Mouse (Mus musculus) heart, embryonic 12.5 days (tissue): ENCODE measurements at regions not wholly inside any gene's neighbourhood (a gene's known extent, or its start where the extent isn't known, plus 50 kb on each side); places are given as distances from the start of the nearest gene placed in this dataset.

Experiments
- ATAC-seq: fragments of 200-750 bp; cut with Nextera tagmentation; 2 replicates; pipeline ENCODE4 v1.8.0; 2017; ENCODE audit warnings: moderate TSS enrichment, moderate library complexity; ENCODE audit not compliant: insufficient number of reproducible peaks, low FRiP score
- H3K27ac ChIP-seq: fragments of 300-500 bp; sonication (generic); 2 replicates; pipeline ENCODE4 v1.5.1; 2016; ENCODE audit warnings: mild to moderate bottlenecking, moderate library complexity; ENCODE audit not compliant: poor library complexity, severe bottlenecking
- H3K27me3 ChIP-seq: fragments of 300-500 bp; sonication (generic); replicated peaks from 2 replicates; pipeline ENCODE4 v1.6.1; 2016; ENCODE audit warnings: mild to moderate bottlenecking, moderate library complexity
- H3K36me3 ChIP-seq: fragments of 300-500 bp; sonication (generic); 2 replicates; pipeline ENCODE4 v1.6.1; 2016; ENCODE audit warnings: mild to moderate bottlenecking, moderate library complexity
- H3K4me1 ChIP-seq: fragments of 300-500 bp; sonication (generic); replicated peaks from 2 replicates; pipeline ENCODE4 v1.6.1; 2016; ENCODE audit warnings: mild to moderate bottlenecking
- H3K4me2 ChIP-seq: fragments of 300-500 bp; sonication (generic); 2 replicates; pipeline ENCODE4 v1.6.1; 2016; ENCODE audit warnings: mild to moderate bottlenecking, moderate library complexity
- H3K4me3 ChIP-seq: fragments of 300-500 bp; sonication (generic); 2 replicates; pipeline ENCODE4 v1.5.1; 2016; ENCODE audit warnings: mild to moderate bottlenecking
- H3K9ac ChIP-seq: fragments of 300-500 bp; sonication (generic); 2 replicates; pipeline ENCODE4 v1.6.1; 2016; ENCODE audit warnings: mild to moderate bottlenecking, moderate library complexity
- H3K9me3 ChIP-seq: fragments of 300-500 bp; sonication (generic); replicated peaks from 2 replicates; pipeline ENCODE4 v1.6.1; 2016; ENCODE audit warnings: mild to moderate bottlenecking, moderate library complexity
- WGBS: fragments of 180-500 bp; shearing (Covaris S2); methylation state at CpG from one replicate; pipeline ENCODE4 v1.1.7; 2016; 5-methylcytosine and 5-hydroxymethylcytosine counted together

GRCm38 (mm10) chr6:91590806-91591571 is 75.3 kb downstream of the Lsm3 start:
- no peak for ATAC-seq
- Histone ChIP-seq H3K9me3 (no peaks in the 10 kb centered on the region), H3K4me1 (peaks cover 33% of the 10 kb centered on the region), H3K27me3 (peaks cover 25% of the 10 kb centered on the region; the same call in 1 of the 2 replicates), H3K36me3 (no peaks in the 10 kb centered on the region), H3K4me2 (peak overlapping the region; percentile 25; the same call in 1 of the 2 replicates), H3K4me3 (no peak overlapping the region), H3K27ac (peak overlapping the region; percentile 29), H3K9ac (no peak overlapping the region)
- WGBS: 36% methylated on average over 8 of the region's 8 CpGs

GRCm38 (mm10) chr6:91592651-91593050 is 76.9 kb downstream of the Lsm3 start:
- Histone ChIP-seq H3K27me3 (peaks cover 19% of the 10 kb centered on the region; the same call in 1 of the 2 replicates), H3K9me3 (no peaks in the 10 kb centered on the region), H3K27ac (no peak overlapping the region), H3K4me3 (no peak overlapping the region), H3K9ac (no peak overlapping the region), H3K4me2 (no peak overlapping the region), H3K4me1 (peaks cover 33% of the 10 kb centered on the region), H3K36me3 (no peaks in the 10 kb centered on the region)
- 62% methylated on average over 2 of the region's 2 CpGs for WGBS
- no peak for ATAC-seq

- H3K36me3 ChIP-seq: no peaks in the 10 kb centered on the region
- H3K4me3 ChIP-seq: no peak overlapping the region
- H3K27me3 ChIP-seq: peaks cover 4% of the 10 kb centered on the region; the same call in 1 of the 2 replicates
- ATAC-seq: peak; percentile 25; the same call in 1 of the 2 replicates
- H3K9ac ChIP-seq: no peak overlapping the region
- no peak overlapping the region for H3K4me2 ChIP-seq
- no peak overlapping the region for H3K27ac ChIP-seq
- H3K9me3 ChIP-seq: no peaks in the 10 kb centered on the region
- WGBS: 50% methylated on average over 10 of the region's 10 CpGs
- H3K4me1 ChIP-seq: peaks cover 7% of the 10 kb centered on the region; the same call in 1 of the 2 replicates
These were observed 83.2 kb downstream of the Lsm3 start for GRCm38 (mm10) chr6:91598942-91599341.

DNA sequence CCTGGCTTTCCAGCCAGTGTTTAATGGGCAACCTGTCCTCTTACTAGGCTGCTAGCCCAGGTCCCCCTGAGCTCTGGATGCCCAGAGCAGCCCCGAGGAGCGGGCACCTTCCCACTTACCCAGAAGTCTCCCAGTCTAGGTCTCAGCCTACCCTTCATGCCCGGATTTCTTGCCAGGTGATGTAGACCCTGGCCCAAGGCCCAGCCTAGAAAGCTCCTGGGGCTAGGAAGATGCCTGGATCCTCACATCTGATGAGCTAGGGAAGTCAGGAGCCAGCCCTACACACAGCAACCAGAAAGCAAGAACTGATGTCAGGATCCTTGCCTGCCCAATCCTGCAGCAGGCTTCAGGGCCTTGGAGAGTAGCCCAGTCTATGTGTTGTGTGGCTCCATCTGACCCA is 83.7 kb upstream of the Slc6a6 start:
- H3K4me1 ChIP-seq: peaks cover 7% of the 10 kb centered on the region; the same call in 1 of the 2 replicates
- peaks cover 11% of the 10 kb centered on the region for H3K27me3 ChIP-seq
- no peak overlapping the region for H3K27ac ChIP-seq
- 64% methylated on average over 3 of the region's 3 CpGs for WGBS
- no peak overlapping the region for H3K4me3 ChIP-seq
- no peak overlapping the region for H3K9ac ChIP-seq
- no peaks in the 10 kb centered on the region for H3K9me3 ChIP-seq
- no peak for ATAC-seq
- no peaks in the 10 kb centered on the region for H3K36me3 ChIP-seq
- H3K4me2 ChIP-seq: no peak overlapping the region

DNA sequence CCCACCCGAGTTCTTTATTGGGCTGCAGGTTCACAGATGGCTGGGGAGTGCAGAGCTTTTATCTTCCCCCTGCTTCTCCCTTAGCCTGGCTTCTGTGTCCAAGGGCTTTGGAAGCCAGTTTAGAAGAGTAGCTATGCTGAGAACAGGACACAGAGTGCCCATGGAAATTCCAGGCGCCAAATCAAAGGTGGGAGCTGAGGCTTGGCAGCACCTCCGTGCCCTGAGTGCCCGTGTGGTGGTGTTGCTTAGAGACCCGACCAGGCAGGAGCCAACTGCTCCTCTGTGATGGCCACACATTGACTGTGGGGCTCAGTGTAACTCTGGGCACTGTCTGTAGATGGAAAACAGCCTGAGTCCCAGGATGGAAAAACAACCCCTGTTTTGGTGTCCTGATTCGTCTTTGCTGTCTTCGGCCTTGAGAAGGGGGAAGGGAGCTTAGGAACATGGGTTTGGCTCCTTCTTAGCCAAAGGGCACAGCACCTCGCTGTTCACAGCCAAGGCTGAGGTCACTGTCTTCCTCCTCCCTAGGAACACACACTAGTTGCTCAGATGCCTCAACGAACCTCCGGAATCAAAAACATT is 77.1 kb upstream of the Slc6a6 start:
- Histone ChIP-seq H3K36me3 (no peaks in the 10 kb centered on the region), H3K4me3 (no peak overlapping the region), H3K9me3 (0 out of 2 replicates have a peak, but pooled peaks cover 8% of the 10 kb centered on the region), H3K4me2 (no peak overlapping the region), H3K4me1 (no peaks in the 10 kb centered on the region), H3K9ac (no peak overlapping the region), H3K27ac (no peak overlapping the region), H3K27me3 (peaks cover 11% of the 10 kb centered on the region)
- no peak for ATAC-seq
- 81% methylated on average over 10 of the region's 10 CpGs for WGBS

DNA sequence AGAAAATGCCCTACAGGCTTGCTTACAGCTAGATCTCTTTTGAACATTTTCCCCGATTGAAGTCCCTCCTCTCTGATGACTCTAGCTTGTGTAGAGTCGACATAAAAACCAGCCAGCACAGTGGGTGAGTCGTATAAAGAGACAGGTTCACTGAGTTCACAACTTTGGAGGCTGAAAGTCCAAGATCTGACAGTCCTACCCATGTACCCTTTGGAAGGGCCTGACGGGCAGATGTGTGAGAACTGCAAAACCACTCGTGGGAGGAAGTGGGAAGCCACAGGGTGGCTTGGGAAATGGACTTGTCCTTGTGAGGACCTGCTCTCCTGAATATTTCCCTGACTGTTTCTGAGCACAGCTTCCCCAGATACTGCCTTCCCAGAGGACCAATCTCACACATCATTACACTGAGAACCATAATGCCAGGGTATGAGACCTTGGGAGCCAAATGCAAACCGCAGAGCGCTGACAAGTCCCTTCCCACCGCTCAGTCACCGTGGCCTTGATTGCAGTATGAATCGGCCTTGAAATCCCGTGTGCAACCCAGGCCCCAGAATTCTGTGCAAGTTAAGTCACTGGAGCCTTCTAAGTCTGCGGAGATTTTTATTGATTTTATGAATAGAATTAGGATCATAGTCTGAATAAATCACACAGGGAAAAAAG is 76.1 kb upstream of the Slc6a6 start:
- peaks cover 11% of the 10 kb centered on the region for H3K27me3 ChIP-seq
- no peak for ATAC-seq

DNA sequence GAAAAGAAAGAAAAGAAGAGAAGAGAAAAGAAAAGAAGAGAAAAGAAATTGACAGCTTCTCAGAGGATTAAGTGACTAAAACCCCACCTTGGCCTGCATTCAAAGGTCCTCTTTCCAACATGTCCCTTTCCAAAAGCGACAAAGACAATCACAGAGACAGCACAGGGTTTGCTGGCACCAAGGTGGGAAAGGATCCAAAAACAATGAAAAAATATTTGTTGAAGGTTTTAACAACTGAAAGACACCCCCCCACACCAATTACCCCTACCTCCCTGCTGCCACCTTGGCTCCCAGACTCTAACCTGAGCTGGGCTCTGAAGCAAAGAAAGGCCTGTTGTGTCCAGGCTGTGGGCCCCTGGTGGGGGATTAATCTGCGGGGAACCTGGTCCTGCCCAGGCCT is 74.2 kb upstream of the Slc6a6 start:
- Histone ChIP-seq H3K27ac (no peak overlapping the region), H3K27me3 (peaks cover 8% of the 10 kb centered on the region), H3K4me1 (no peaks in the 10 kb centered on the region), H3K4me3 (no peak overlapping the region), H3K36me3 (no peaks in the 10 kb centered on the region), H3K4me2 (no peak overlapping the region), H3K9me3 (0 out of 2 replicates have a peak, but pooled peaks cover 13% of the 10 kb centered on the region), H3K9ac (no peak overlapping the region)
- WGBS: 37% methylated on average over 2 of the region's 2 CpGs
- ATAC-seq: no peak

More for the DNA sequence above, 76.1 kb upstream of the Slc6a6 start:
- Histone ChIP-seq H3K9ac (no peak overlapping the region), H3K4me3 (no peak overlapping the region), H3K36me3 (no peaks in the 10 kb centered on the region), H3K4me1 (no peaks in the 10 kb centered on the region), H3K9me3 (0 out of 2 replicates have a peak, but pooled peaks cover 11% of the 10 kb centered on the region), H3K4me2 (no peak overlapping the region), H3K27ac (no peak overlapping the region)
- WGBS: 76% methylated on average over 12 of the region's 12 CpGs

DNA sequence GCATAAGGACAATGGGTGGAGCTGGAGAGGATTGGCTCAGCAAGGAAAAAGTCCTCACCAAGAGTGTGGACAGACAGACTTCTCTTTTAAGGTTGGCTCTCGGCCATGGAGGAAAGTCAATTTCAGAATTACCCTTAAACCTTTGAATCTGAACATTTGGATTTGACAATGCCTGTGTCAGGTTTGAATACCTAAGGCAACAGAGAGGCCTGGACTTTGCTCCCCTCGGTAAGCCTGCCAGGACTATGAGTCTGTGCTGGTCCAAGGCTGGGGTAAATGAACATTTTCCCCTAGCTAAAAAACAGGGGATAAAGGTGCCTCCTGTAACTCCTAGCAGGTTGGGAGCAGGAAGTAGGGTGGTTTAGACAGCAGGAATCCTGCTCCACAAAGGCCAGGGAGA is 68.8 kb upstream of the Slc6a6 start:
- H3K36me3 ChIP-seq: no peaks in the 10 kb centered on the region
- no peak overlapping the region for H3K4me3 ChIP-seq
- H3K4me2 ChIP-seq: no peak overlapping the region
- 0 out of 2 replicates have a peak, but pooled peaks cover 5% of the 10 kb centered on the region for H3K9me3 ChIP-seq
- H3K27ac ChIP-seq: no peak overlapping the region
- H3K27me3 ChIP-seq: no peaks in the 10 kb centered on the region; the same call in 1 of the 2 replicates
- 77% methylated on average over 2 of the region's 2 CpGs for WGBS
- H3K9ac ChIP-seq: no peak overlapping the region
- no peak for ATAC-seq
- H3K4me1 ChIP-seq: peaks cover 24% of the 10 kb centered on the region

GRCm38 (mm10) chr6:91616541-91616940 is 67.3 kb upstream of the Slc6a6 start:
- Histone ChIP-seq H3K4me1 (peaks cover 39% of the 10 kb centered on the region), H3K4me2 (peak overlapping the region; percentile 63; the same call in 1 of the 2 replicates), H3K9ac (no peak overlapping the region), H3K27me3 (no peaks in the 10 kb centered on the region; the same call in 1 of the 2 replicates), H3K9me3 (0 out of 2 replicates have a peak, but pooled peaks cover 5% of the 10 kb centered on the region), H3K4me3 (no peak overlapping the region), H3K27ac (no peak overlapping the region), H3K36me3 (no peaks in the 10 kb centered on the region)
- ATAC-seq: no peak
- WGBS: 68% methylated on average over 7 of the region's 7 CpGs

GRCm38 (mm10) chr6:91617031-91617596 is 66.7 kb upstream of the Slc6a6 start:
- peak overlapping the region; percentile 63 for H3K4me2 ChIP-seq
- peak overlapping the region; percentile 89 for H3K27ac ChIP-seq
- H3K9me3 ChIP-seq: 0 out of 2 replicates have a peak, but pooled peaks cover 5% of the 10 kb centered on the region
- peaks cover 44% of the 10 kb centered on the region for H3K4me1 ChIP-seq
- H3K27me3 ChIP-seq: no peaks in the 10 kb centered on the region; the same call in 1 of the 2 replicates
- 2% methylated on average over 13 of the region's 13 CpGs for WGBS
- peak; percentile 84 for ATAC-seq
- peak overlapping the region; percentile 22 for H3K4me3 ChIP-seq
- H3K36me3 ChIP-seq: no peaks in the 10 kb centered on the region
- peak overlapping the region; percentile 30; the same call in 1 of the 2 replicates for H3K9ac ChIP-seq
